In genomic region chr19:5829958-5830615, GRCm38 (mm10) we compare ENCODE assay signal across 32 mouse cellular contexts. TPM values are rescaled to one million over a fixed set of nuclear protein-coding genes. Genes with fewer than 3 reads are reported as not detected.
A peak's percentile ranks its signal among the peaks of the same experiment; 100 is the strongest.
DNase-seq lines count a peak whose midpoint lies in the region; ATAC-seq and TF ChIP-seq lines count a peak whose summit lies in the region.
"Had no signal": no experiment of that assay in that cellular context is flagged by ENCODE, and none has a peak within 500 bp of the region (broad histone marks: within the 10 kb centered on the region; RNA-seq: fewer than 3 reads in every experiment).

No protein-coding gene starts in this region.

- TF ChIP-seq EP300 in stomach, postnatal 0 days (optimal IDR thresholded peaks at IDR 0.05), result no peak

- DNase-seq in heart, adult 11 months, result peak; percentile 90
- peak; percentile 69 for DNase-seq in liver, adult 2 months (ENCODE audit: extremely low read depth, low read depth, low spot score)
- no peak for DNase-seq in liver
- DNase-seq in stomach, postnatal 0 days (ENCODE audit: low spot score), result peak; percentile 52
- DNase-seq in adrenal gland, adult 8-10 months, result no peak
- DNase-seq: adrenal gland, adult 2 months; cerebellum, adult 2 months; cerebellum, postnatal 14 days; gastrocnemius, postnatal 25 days; heart, postnatal 36 days; layer of hippocampus, postnatal 36 days; right cerebral cortex, postnatal 25 days; thymus, adult 2 months; thymus, postnatal 36 days had no signal

- no peaks in the 10 kb centered on the region for H3K27me3 ChIP-seq in heart, embryonic 12.5 days (replicated peaks)
- H3K27me3 ChIP-seq in liver, adult 2 months (ENCODE audit: control insufficient read depth, insufficient read depth, low read length), result no peaks in the 10 kb centered on the region
- no peaks in the 10 kb centered on the region for H3K27me3 ChIP-seq in E14TG2a.4 (ENCODE audit: insufficient read depth, low read length)
- no peaks in the 10 kb centered on the region for H3K27me3 ChIP-seq in stomach, postnatal 0 days (ENCODE audit: control insufficient read depth, insufficient read depth, low read length)
- H3K27me3 ChIP-seq: embryonic facial prominence, embryonic 15.5 days; forebrain, embryonic 13.5 days; hindbrain, embryonic 13.5 days; limb, embryonic 15.5 days; liver, embryonic 15.5 days; lung, embryonic 15.5 days; midbrain, embryonic 15.5 days; stomach, embryonic 15.5 days had no signal

- 0 out of 2 replicates have a peak, but pooled peaks cover 5% of the 10 kb centered on the region for H3K36me3 ChIP-seq in heart, embryonic 12.5 days
- H3K36me3 ChIP-seq in liver, adult 2 months (ENCODE audit: control insufficient read depth, insufficient read depth, low read length), result peaks cover 36% of the 10 kb centered on the region
- peaks cover 57% of the 10 kb centered on the region for H3K36me3 ChIP-seq in E14TG2a.4 (ENCODE audit: insufficient read depth, low read length)
- H3K36me3 ChIP-seq in stomach, postnatal 0 days (ENCODE audit: control insufficient read depth, insufficient read depth, low read length), result no peaks in the 10 kb centered on the region; the same call in 1 of the 2 replicates
- H3K36me3 ChIP-seq: embryonic facial prominence, embryonic 10.5 days; embryonic facial prominence, embryonic 15.5 days; heart, embryonic 10.5 days; hindbrain, embryonic 13.5 days; limb, embryonic 10.5 days; lung, embryonic 15.5 days; midbrain, embryonic 10.5 days; midbrain, embryonic 15.5 days; stomach, embryonic 15.5 days had no signal

- TF ChIP-seq CTCF in liver, adult 2 months (IDR thresholded peaks at IDR 0.05; ENCODE audit: low read depth, low read length), result no peak
- no peak for TF ChIP-seq CTCF in E14TG2a.4 (conservative IDR thresholded peaks at IDR 0.05; ENCODE audit: low read length)
- TF ChIP-seq CTCF in stomach, postnatal 0 days (IDR thresholded peaks at IDR 0.05; ENCODE audit: low read depth), result no peak

- 0 out of 2 replicates have a peak, but pooled peaks have one; percentile 40 for TF ChIP-seq POLR2A in liver, adult 2 months (IDR thresholded peaks at IDR 0.05; ENCODE audit: extremely low read depth, insufficient read depth, low read length)

- no peak overlapping the region for H3K27ac ChIP-seq in heart, embryonic 12.5 days (ENCODE audit: poor library complexity, severe bottlenecking)
- peak overlapping the region; percentile 75 for H3K27ac ChIP-seq in liver, adult 2 months (replicated peaks; ENCODE audit: insufficient read depth, low read depth, low read length)
- no peak overlapping the region for H3K27ac ChIP-seq in stomach, postnatal 0 days (replicated peaks)
- H3K27ac ChIP-seq: embryonic facial prominence, embryonic 15.5 days; forebrain, embryonic 13.5 days; heart, embryonic 10.5 days; hindbrain, embryonic 13.5 days; limb, embryonic 10.5 days; limb, embryonic 15.5 days; liver, embryonic 15.5 days; lung, embryonic 15.5 days; macrophage; midbrain, embryonic 10.5 days; midbrain, embryonic 15.5 days; stomach, embryonic 15.5 days had no signal

- H3K4me3 ChIP-seq in heart, embryonic 12.5 days, result no peak overlapping the region
- H3K4me3 ChIP-seq in liver, adult 2 months (ENCODE audit: insufficient read depth, low read depth, low read length), result peak overlapping the region; percentile 15; the same call in 1 of the 2 replicates
- peak overlapping the region; percentile 29; the same call in 1 of the 2 replicates for H3K4me3 ChIP-seq in E14TG2a.4 (replicated peaks; ENCODE audit: low read length)
- no peak overlapping the region for H3K4me3 ChIP-seq in stomach, postnatal 0 days (ENCODE audit: low read depth, low read length)
- H3K4me3 ChIP-seq: embryonic facial prominence, embryonic 10.5 days; embryonic facial prominence, embryonic 15.5 days; forebrain, embryonic 13.5 days; heart, embryonic 10.5 days; hindbrain, embryonic 13.5 days; limb, embryonic 10.5 days; limb, embryonic 15.5 days; liver, embryonic 15.5 days; lung, embryonic 15.5 days; midbrain, embryonic 10.5 days; midbrain, embryonic 15.5 days; stomach, embryonic 15.5 days had no signal

- no peak for ATAC-seq in heart, embryonic 12.5 days (ENCODE audit: insufficient number of reproducible peaks, low FRiP score)
- no peak for ATAC-seq in stomach, postnatal 0 days (ENCODE audit: low FRiP score, low TSS enrichment)
- ATAC-seq: activated CD4-positive, CD25-positive, alpha-beta regulatory T cell, adult 4 months; CD4-positive, CD25-positive, alpha-beta regulatory T cell, adult 4 months; forebrain, embryonic 13.5 days; intestine, embryonic 16.5 days; midbrain, embryonic 15.5 days had no signal

- H3K4me1 ChIP-seq in heart, embryonic 12.5 days (replicated peaks), result peaks cover 40% of the 10 kb centered on the region
- peaks cover 42% of the 10 kb centered on the region for H3K4me1 ChIP-seq in liver, adult 2 months (ENCODE audit: control insufficient read depth, insufficient read depth, low read length)
- H3K4me1 ChIP-seq in E14TG2a.4 (replicated peaks; ENCODE audit: low read depth, low read length), result peaks cover 76% of the 10 kb centered on the region
- no peaks in the 10 kb centered on the region for H3K4me1 ChIP-seq in stomach, postnatal 0 days (replicated peaks; ENCODE audit: control insufficient read depth, insufficient read depth)
- H3K4me1 ChIP-seq: hindbrain, embryonic 13.5 days; limb, embryonic 10.5 days; midbrain, embryonic 15.5 days; stomach, embryonic 15.5 days had no signal

- H3K9me3 ChIP-seq in heart, embryonic 12.5 days (replicated peaks), result no peaks in the 10 kb centered on the region
- no peaks in the 10 kb centered on the region for H3K9me3 ChIP-seq in E14TG2a.4 (ENCODE audit: low read length)
- no peaks in the 10 kb centered on the region for H3K9me3 ChIP-seq in stomach, postnatal 0 days (ENCODE audit: control insufficient read depth, low read length)
- H3K9me3 ChIP-seq: embryonic facial prominence, embryonic 10.5 days; embryonic facial prominence, embryonic 15.5 days; forebrain, embryonic 13.5 days; heart, embryonic 10.5 days; hindbrain, embryonic 13.5 days; limb, embryonic 10.5 days; limb, embryonic 15.5 days; liver, embryonic 15.5 days; lung, embryonic 15.5 days; midbrain, embryonic 10.5 days; midbrain, embryonic 15.5 days; stomach, embryonic 15.5 days had no signal

- no peaks in the 10 kb centered on the region for H3K79me2 ChIP-seq in liver, adult 2 months (ENCODE audit: control insufficient read depth, insufficient read depth, low read length)

- no peak overlapping the region for H3K4me2 ChIP-seq in heart, embryonic 12.5 days
- no peak overlapping the region for H3K4me2 ChIP-seq in stomach, postnatal 0 days (replicated peaks; ENCODE audit: low read depth)
- H3K4me2 ChIP-seq: embryonic facial prominence, embryonic 15.5 days; forebrain, embryonic 13.5 days; hindbrain, embryonic 13.5 days; limb, embryonic 15.5 days; liver, embryonic 15.5 days; lung, embryonic 15.5 days; midbrain, embryonic 15.5 days; stomach, embryonic 15.5 days had no signal

- 86% methylated on average over 19 of the region's 19 CpGs for WGBS in heart, embryonic 12.5 days
- WGBS in liver, adult 2 months, result 36% methylated on average over 19 of the region's 19 CpGs
- 62% methylated on average over 19 of the region's 19 CpGs for WGBS in stomach, postnatal 0 days

- no peak overlapping the region for H3K9ac ChIP-seq in heart, embryonic 12.5 days
- peak overlapping the region; percentile 35 for H3K9ac ChIP-seq in liver, adult 2 months (ENCODE audit: low read depth, low read length)
- H3K9ac ChIP-seq in stomach, postnatal 0 days (ENCODE audit: low read length), result no peak overlapping the region
- H3K9ac ChIP-seq: embryonic facial prominence, embryonic 15.5 days; forebrain, embryonic 13.5 days; hindbrain, embryonic 13.5 days; limb, embryonic 15.5 days; liver, embryonic 15.5 days; lung, embryonic 15.5 days; midbrain, embryonic 15.5 days; stomach, embryonic 15.5 days had no signal

RNA-seq across cellular contexts. Expression of gene Frmd8, which starts 45.0 kb away (rescaled TPM):
- 33.7 and 34.2 TPM in 2 replicates for polyA plus RNA-seq in heart, embryonic 12.5 days (2016; fragmentation: Nextera tagmentation; extraction: Ambion mirVana)
- 5.2 and 5.9 TPM in 2 replicates for total RNA-seq in liver, adult 2 months (2014; rRNA removed)
- 10.3 and 14.2 TPM in 2 replicates for polyA plus RNA-seq in liver, adult 2 months (2012; rRNA removed)
- 13.8 and 18.8 TPM in 2 replicates for polyA plus RNA-seq in stomach, postnatal 0 days (2015; fragmentation: Nextera tagmentation; extraction: Ambion mirVana)
- total RNA-seq in adrenal gland, adult 8-10 months (2022), result 10 to 100 TPM; 47.6 to 55.2 (median 53.4) TPM

RNA-seq across cellular contexts. Expression of gene Slc25a45, which starts 47.5 kb away (rescaled TPM):
- polyA plus RNA-seq in heart, embryonic 12.5 days (2016; fragmentation: Nextera tagmentation; extraction: Ambion mirVana), result 3.5 and 3.9 TPM in 2 replicates
- total RNA-seq in liver, adult 2 months (2014; rRNA removed), result 8.6 and 13.0 TPM in 2 replicates
- polyA plus RNA-seq in liver, adult 2 months (2012; rRNA removed), result 52.8 and 57.7 TPM in 2 replicates
- polyA plus RNA-seq in stomach, postnatal 0 days (2015; fragmentation: Nextera tagmentation; extraction: Ambion mirVana), result 2.9 and 3.2 TPM in 2 replicates
- 10 to 100 TPM; 12.8 to 21.7 (median 17.5) TPM for total RNA-seq in adrenal gland, adult 8-10 months (2022)

RNA-seq across cellular contexts. Expression of gene Scyl1, which starts 58.9 kb away (rescaled TPM):
- 68.1 and 68.9 TPM in 2 replicates for polyA plus RNA-seq in heart, embryonic 12.5 days (2016; fragmentation: Nextera tagmentation; extraction: Ambion mirVana)
- 28.9 and 35.9 TPM in 2 replicates for total RNA-seq in liver, adult 2 months (2014; rRNA removed)
- polyA plus RNA-seq in liver, adult 2 months (2012; rRNA removed), result 40.9 and 46.6 TPM in 2 replicates
- polyA plus RNA-seq in stomach, postnatal 0 days (2015; fragmentation: Nextera tagmentation; extraction: Ambion mirVana), result 38.1 and 40.9 TPM in 2 replicates
- 100 to 1,000 TPM; 112 to 147 (median 124) TPM for total RNA-seq in adrenal gland, adult 8-10 months (2022)

Comparison
In these comparisons a context has a peak if more than half of its experiments do, and no peak if none do; other contexts are left out.
1. DNase-seq: peak in heart, adult 11 months (single experiment), liver, adult 2 months (single experiment) and stomach, postnatal 0 days (single experiment); none in liver (single experiment) and adrenal gland, adult 8-10 months (single experiment).
2. H3K4me3 ChIP-seq: peak in liver, adult 2 months (single experiment) and E14TG2a.4 (single experiment); none in heart, embryonic 12.5 days (single experiment) and stomach, postnatal 0 days (single experiment).
3. RNA of gene Slc25a45, which starts 47.5 kb away (polyA plus RNA-seq): 52.8 to 57.7 TPM in liver, adult 2 months; 3.5 to 3.9 TPM in heart, embryonic 12.5 days and 2.9 to 3.2 TPM in stomach, postnatal 0 days; every median in the first group is over 10 times any median in the second.